Mouse (Mus musculus) bone marrow macrophage, adult 2 months (primary cell): ENCODE results near the gene Mcm6.

Experiments used
- CTCF ChIP-seq: IDR thresholded peaks from 2 replicates; pipeline ENCODE4 v1.5.1; 2012; ENCODE audit warnings: low read depth, mild to moderate bottlenecking, low read length, moderate library complexity
- POLR2A ChIP-seq: IDR thresholded peaks from 2 replicates; pipeline ENCODE4 v1.6.1; 2012; ENCODE audit warnings: mild to moderate bottlenecking, low read depth, low read length, borderline replicate concordance

GRCm38 (mm10) chr1:128330313-128330712, 29.2 kb downstream of the Mcm6 start:
- no peak for TF ChIP-seq POLR2A
- no peak for TF ChIP-seq CTCF
